Mouse (Mus musculus): ENCODE results near the gene Crabp2. TPM values are rescaled to one million over a fixed set of nuclear protein-coding genes. Genes with fewer than 3 reads are reported as not detected.

The Crabp2 gene
- polyA plus RNA-seq, 1 experiment from 2014 or later, result 29.4 TPM

DNA sequence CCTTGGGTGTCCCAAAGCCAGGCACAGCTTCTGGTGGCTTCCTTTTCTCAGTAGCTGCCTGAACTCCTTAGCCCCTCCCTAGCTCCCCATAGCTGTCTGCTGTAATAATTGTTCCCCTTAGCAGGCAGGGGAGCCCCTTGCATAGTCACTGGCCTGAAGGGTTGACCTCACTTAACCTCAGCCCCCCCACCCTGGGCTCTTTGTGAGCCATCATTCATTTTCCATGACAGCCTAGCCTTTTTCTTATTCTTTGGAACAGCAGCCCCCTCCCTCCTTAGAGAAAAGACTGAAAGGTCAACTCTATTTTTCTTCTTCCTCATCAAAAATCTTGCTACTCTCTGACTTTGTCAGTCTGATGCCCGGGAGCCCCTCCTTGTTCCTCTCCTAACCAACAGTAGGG lies 10.5 kb downstream of the Crabp2 start:
- Histone ChIP-seq H3K4me1 (ENCODE audit: control insufficient read depth, insufficient read depth, low read length) (peaks cover 23% of the 10 kb centered on the region), H3K36me3 (ENCODE audit: control insufficient read depth, insufficient read depth, low read length) (no peaks in the 10 kb centered on the region), H3K27ac (ENCODE audit: low read length) (no peak overlapping the region; the same call in 1 of the 2 replicates), H3K9ac (ENCODE audit: low read length) (no peak overlapping the region), H3K27me3 (ENCODE audit: control insufficient read depth, insufficient read depth, low read length) (no peaks in the 10 kb centered on the region), H3K4me2 (ENCODE audit: low read depth, low read length) (no peak overlapping the region), H3K4me3 (replicated peaks; ENCODE audit: low read length) (no peak overlapping the region), H3K9me3 (replicated peaks; ENCODE audit: control insufficient read depth, low read length) (no peaks in the 10 kb centered on the region)
- WGBS, result 22% methylated on average over 1 of the region's 1 CpGs
- no peak for ATAC-seq (ENCODE audit: insufficient read depth, low FRiP score)

GRCm38 (mm10) chr3:87959371-87959770 lies 10.9 kb downstream of the Crabp2 start:
- Histone ChIP-seq H3K4me1 (ENCODE audit: control insufficient read depth, insufficient read depth, low read length) (peaks cover 23% of the 10 kb centered on the region), H3K27me3 (ENCODE audit: control insufficient read depth, insufficient read depth, low read length) (no peaks in the 10 kb centered on the region), H3K27ac (ENCODE audit: low read length) (peak overlapping the region; percentile 95; the same call in 1 of the 2 replicates), H3K9ac (ENCODE audit: low read length) (no peak overlapping the region), H3K36me3 (ENCODE audit: control insufficient read depth, insufficient read depth, low read length) (no peaks in the 10 kb centered on the region), H3K4me2 (ENCODE audit: low read depth, low read length) (no peak overlapping the region), H3K9me3 (replicated peaks; ENCODE audit: control insufficient read depth, low read length) (no peaks in the 10 kb centered on the region), H3K4me3 (replicated peaks; ENCODE audit: low read length) (no peak overlapping the region)
- ATAC-seq (ENCODE audit: insufficient read depth, low FRiP score), result no peak
- 56% methylated on average over 7 of the region's 7 CpGs for WGBS

DNA sequence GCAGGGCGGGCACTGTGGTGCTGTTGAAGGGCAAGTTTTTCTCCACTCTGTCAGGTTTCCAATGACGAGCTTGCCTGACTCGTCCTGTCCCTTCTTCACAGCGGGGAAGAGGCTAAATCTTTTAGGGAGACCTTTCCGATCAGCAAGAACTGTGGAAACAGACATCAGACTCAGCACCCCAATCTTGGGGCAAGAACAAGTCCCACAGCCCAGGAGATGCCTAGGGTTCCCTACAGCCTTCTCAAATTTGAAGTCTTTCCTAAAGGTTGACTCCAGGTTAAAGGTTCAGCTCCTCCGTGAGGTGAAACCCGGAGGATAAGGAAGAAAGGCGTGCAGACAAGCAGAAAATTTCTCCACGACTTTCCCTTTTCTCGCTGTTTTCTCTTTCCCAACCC lies 11.7 kb downstream of the Crabp2 start:
- Histone ChIP-seq H3K4me2 (ENCODE audit: low read depth, low read length) (peak overlapping the region; percentile 85), H3K36me3 (ENCODE audit: control insufficient read depth, insufficient read depth, low read length) (no peaks in the 10 kb centered on the region), H3K9me3 (replicated peaks; ENCODE audit: control insufficient read depth, low read length) (no peaks in the 10 kb centered on the region), H3K4me1 (ENCODE audit: control insufficient read depth, insufficient read depth, low read length) (peaks cover 23% of the 10 kb centered on the region), H3K4me3 (replicated peaks; ENCODE audit: low read length) (peak overlapping the region; percentile 43), H3K27ac (ENCODE audit: low read length) (peak overlapping the region; percentile 95), H3K27me3 (ENCODE audit: control insufficient read depth, insufficient read depth, low read length) (no peaks in the 10 kb centered on the region), H3K9ac (ENCODE audit: low read length) (peak overlapping the region; percentile 66)
- no peak for ATAC-seq (ENCODE audit: insufficient read depth, low FRiP score)
- WGBS, result 7% methylated on average over 10 of the region's 10 CpGs

GRCm38 (mm10) chr3:87960586-87961191 lies 12.2 kb downstream of the Crabp2 start:
- Histone ChIP-seq H3K4me3 (replicated peaks; ENCODE audit: low read length) (peak overlapping the region; percentile 43), H3K4me2 (ENCODE audit: low read depth, low read length) (peak overlapping the region; percentile 85)
- WGBS, result under 1% methylated on average over 27 of the region's 27 CpGs

DNA sequence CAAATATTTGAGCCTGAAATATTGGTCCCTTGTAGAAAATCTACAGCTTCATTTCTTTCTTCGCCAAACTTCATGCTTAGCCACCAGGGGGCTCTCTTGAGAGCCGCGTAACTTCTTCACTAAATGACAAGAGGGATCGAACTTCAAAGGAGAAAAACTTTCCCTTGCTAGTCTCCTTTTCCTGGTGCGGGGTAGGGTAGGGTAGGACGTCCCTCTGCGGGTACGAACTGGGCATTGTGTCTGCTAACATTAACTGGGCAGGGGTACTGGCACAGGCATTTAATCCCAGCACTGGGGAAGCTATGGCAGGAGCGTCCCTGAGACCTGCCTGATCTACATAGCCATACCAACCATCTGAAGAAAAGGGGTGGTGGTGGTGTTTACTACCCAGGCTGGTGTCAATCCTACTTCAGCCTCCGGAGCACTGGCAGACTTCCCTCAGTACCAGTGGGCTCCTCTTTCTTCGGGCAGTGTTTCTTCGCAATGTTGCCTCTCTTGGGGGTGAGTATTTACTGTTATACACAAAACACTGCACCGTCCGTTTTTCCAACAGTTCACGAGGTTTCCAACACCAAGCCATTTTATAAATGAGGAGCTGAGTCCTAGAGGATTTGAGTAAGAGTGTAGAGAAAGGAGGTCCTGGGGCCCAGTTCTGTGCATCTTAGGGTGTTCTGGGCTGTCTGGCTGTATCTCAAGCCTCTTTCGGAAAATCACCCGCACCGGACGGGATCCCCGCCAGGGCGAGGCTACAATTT lies 21.9 kb downstream of the Crabp2 start:
- under 1% methylated on average over 21 of the region's 21 CpGs for WGBS

More at GRCm38 (mm10) chr3:87960586-87961191, 12.2 kb downstream of the Crabp2 start:
- H3K27me3 ChIP-seq (ENCODE audit: control insufficient read depth, insufficient read depth, low read length), result no peaks in the 10 kb centered on the region
- H3K9me3 ChIP-seq (replicated peaks; ENCODE audit: control insufficient read depth, low read length), result no peaks in the 10 kb centered on the region
- peak; percentile 97 for ATAC-seq (ENCODE audit: insufficient read depth, low FRiP score)
- peak overlapping the region; percentile 66 for H3K9ac ChIP-seq (ENCODE audit: low read length)
- H3K36me3 ChIP-seq (ENCODE audit: control insufficient read depth, insufficient read depth, low read length), result no peaks in the 10 kb centered on the region
- H3K27ac ChIP-seq (ENCODE audit: low read length), result peak overlapping the region; percentile 95
- H3K4me1 ChIP-seq (ENCODE audit: control insufficient read depth, insufficient read depth, low read length), result peaks cover 23% of the 10 kb centered on the region

GRCm38 (mm10) chr3:87970939-87971488 lies 22.5 kb downstream of the Crabp2 start, which contains the start of gene Nes:
Gene Nes, plus strand, starts transcription at chr3:87971078.
- H3K4me3 ChIP-seq (replicated peaks; ENCODE audit: low read length), result peak within 1 kb of the TSS; percentile 63
- H3K4me1 ChIP-seq (ENCODE audit: control insufficient read depth, insufficient read depth, low read length), result peaks cover 43% of the 10 kb centered on the region
- under 1% methylated on average over 44 of the region's 44 CpGs for WGBS
- peak within 1 kb of the TSS; percentile 92 for H3K4me2 ChIP-seq (ENCODE audit: low read depth, low read length)
- peak within 1 kb of the TSS; percentile 81 for H3K9ac ChIP-seq (ENCODE audit: low read length)
- no peaks in the 10 kb centered on the region for H3K9me3 ChIP-seq (replicated peaks; ENCODE audit: control insufficient read depth, low read length)
- peak; percentile 57 for ATAC-seq (ENCODE audit: insufficient read depth, low FRiP score)
- H3K27me3 ChIP-seq (ENCODE audit: control insufficient read depth, insufficient read depth, low read length), result peaks cover 20% of the 10 kb centered on the region
- no peaks in the 10 kb centered on the region for H3K36me3 ChIP-seq (ENCODE audit: control insufficient read depth, insufficient read depth, low read length)
- H3K27ac ChIP-seq (ENCODE audit: low read length), result peak within 1 kb of the TSS; percentile 64

More for the DNA sequence above, 21.9 kb downstream of the Crabp2 start:
- Histone ChIP-seq H3K27me3 (ENCODE audit: control insufficient read depth, insufficient read depth, low read length) (peaks cover 20% of the 10 kb centered on the region), H3K4me2 (ENCODE audit: low read depth, low read length) (peak overlapping the region; percentile 92), H3K36me3 (ENCODE audit: control insufficient read depth, insufficient read depth, low read length) (no peaks in the 10 kb centered on the region), H3K27ac (ENCODE audit: low read length) (peak overlapping the region; percentile 64), H3K9ac (ENCODE audit: low read length) (peak overlapping the region; percentile 81), H3K4me1 (ENCODE audit: control insufficient read depth, insufficient read depth, low read length) (peaks cover 43% of the 10 kb centered on the region), H3K4me3 (replicated peaks; ENCODE audit: low read length) (peak overlapping the region; percentile 63), H3K9me3 (replicated peaks; ENCODE audit: control insufficient read depth, low read length) (no peaks in the 10 kb centered on the region)
- 0 out of 2 replicates have a peak, but pooled peaks have one; percentile 2 for ATAC-seq (ENCODE audit: insufficient read depth, low FRiP score)

DNA sequence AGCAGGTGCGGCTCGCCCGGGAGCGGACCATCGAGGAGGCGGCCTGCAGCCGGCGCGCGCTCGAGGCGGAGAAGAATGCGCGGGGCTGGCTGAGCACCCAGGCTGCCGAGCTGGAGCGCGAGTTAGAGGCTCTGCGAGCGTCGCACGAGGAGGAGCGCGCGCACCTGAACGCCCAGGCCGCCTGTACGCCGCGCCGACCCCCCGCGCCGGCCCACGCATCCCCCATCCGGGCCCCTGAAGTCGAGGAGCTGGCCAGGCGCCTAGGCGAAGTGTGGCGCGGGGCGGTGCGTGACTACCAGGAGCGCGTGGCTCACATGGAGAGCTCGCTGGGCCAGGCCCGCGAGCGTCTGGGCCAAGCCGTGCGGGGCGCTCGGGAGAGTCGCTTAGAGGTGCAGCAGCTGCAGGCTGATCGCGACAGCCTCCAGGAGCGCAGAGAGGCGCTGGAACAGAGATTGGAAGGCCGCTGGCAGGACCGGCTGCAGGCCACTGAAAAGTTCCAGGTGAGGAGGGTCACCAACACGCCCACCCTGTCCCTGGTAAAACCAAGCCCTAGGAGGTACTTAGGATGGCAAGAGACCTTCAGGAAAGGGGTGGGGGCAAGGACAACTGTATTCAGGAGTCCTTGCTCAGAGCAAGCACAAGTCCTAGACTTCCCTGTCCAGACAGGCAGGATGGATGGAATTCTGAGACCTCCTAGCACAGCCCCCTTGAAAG lies 23.2 kb downstream of the Crabp2 start:
- H3K4me2 ChIP-seq (ENCODE audit: low read depth, low read length), result peak overlapping the region; percentile 92
- H3K27ac ChIP-seq (ENCODE audit: low read length), result peak overlapping the region; percentile 62
- peak overlapping the region; percentile 63 for H3K4me3 ChIP-seq (replicated peaks; ENCODE audit: low read length)
- H3K4me1 ChIP-seq (ENCODE audit: control insufficient read depth, insufficient read depth, low read length), result peaks cover 43% of the 10 kb centered on the region
- no peak; the same call in 1 of the 2 replicates for ATAC-seq (ENCODE audit: insufficient read depth, low FRiP score)
- no peaks in the 10 kb centered on the region for H3K9me3 ChIP-seq (replicated peaks; ENCODE audit: control insufficient read depth, low read length)
- H3K9ac ChIP-seq (ENCODE audit: low read length), result peak overlapping the region; percentile 81
- 1% methylated on average over 60 of the region's 60 CpGs for WGBS
- H3K36me3 ChIP-seq (ENCODE audit: control insufficient read depth, insufficient read depth, low read length), result no peaks in the 10 kb centered on the region
- peaks cover 20% of the 10 kb centered on the region for H3K27me3 ChIP-seq (ENCODE audit: control insufficient read depth, insufficient read depth, low read length)

DNA sequence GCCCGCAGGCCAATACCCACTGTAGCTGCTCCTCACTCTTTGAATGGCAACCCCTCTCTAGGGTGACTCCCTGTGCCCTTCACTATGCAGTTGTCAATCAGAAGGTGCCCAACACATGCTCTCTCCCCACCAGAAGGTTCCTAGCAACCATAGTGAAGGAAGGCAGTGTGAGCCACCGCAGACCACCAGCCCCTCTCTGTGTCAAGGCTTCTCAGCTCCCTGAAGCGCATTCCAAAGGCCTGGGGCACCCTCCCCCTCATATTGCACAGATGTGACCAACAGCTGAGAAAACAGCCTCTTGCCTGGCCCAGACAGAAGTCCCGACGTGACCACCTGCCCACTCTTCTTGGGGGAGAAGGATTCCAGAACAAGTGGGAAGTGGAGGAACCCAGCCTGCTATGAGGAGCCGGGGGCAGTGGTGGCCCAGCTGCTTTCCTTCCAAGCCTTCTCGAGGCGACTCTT lies 23.8 kb downstream of the Crabp2 start:
- Histone ChIP-seq H3K4me3 (replicated peaks; ENCODE audit: low read length) (peak overlapping the region; percentile 63), H3K36me3 (ENCODE audit: control insufficient read depth, insufficient read depth, low read length) (no peaks in the 10 kb centered on the region), H3K9ac (ENCODE audit: low read length) (peak overlapping the region; percentile 81), H3K4me1 (ENCODE audit: control insufficient read depth, insufficient read depth, low read length) (peaks cover 43% of the 10 kb centered on the region), H3K9me3 (replicated peaks; ENCODE audit: control insufficient read depth, low read length) (no peaks in the 10 kb centered on the region), H3K4me2 (ENCODE audit: low read depth, low read length) (peak overlapping the region; percentile 92), H3K27me3 (ENCODE audit: control insufficient read depth, insufficient read depth, low read length) (peaks cover 20% of the 10 kb centered on the region), H3K27ac (ENCODE audit: low read length) (peak overlapping the region; percentile 62)
- ATAC-seq (ENCODE audit: insufficient read depth, low FRiP score), result no peak
- WGBS, result 28% methylated on average over 8 of the region's 8 CpGs
